Mouse (Mus musculus) hindlimb bud, embryonic 11.5 days (tissue): ENCODE results near the gene Emilin1.
"Not testable (repeated sequence)": the region's sequence is repeated elsewhere in the genome, so short reads cannot be mapped to it uniquely, and the experiment has no call there.

Experiments used
- DNase-seq: peaks from one replicate; pipeline ENCODE4 v3.0.0-alpha.2; 2012; ENCODE audit warnings: low read depth, low spot score; ENCODE audit errors: extremely low spot score

Gene Emilin1

GRCm38 (mm10) chr5:30913060-30913841 is at the start of gene Emilin1:
TSS of gene Emilin1 (plus strand) at chr5:30913402.
- DNase-seq = peak; percentile 85

GRCm38 (mm10) chr5:30863852-30864251 is 49.4 kb upstream of the Emilin1 start:
- no peak for DNase-seq

- DNase-seq = no peak
Measured at GRCm38 (mm10) chr5:30864322-30864721, 48.9 kb upstream of the Emilin1 start.

GRCm38 (mm10) chr5:30866871-30867270 is 46.3 kb upstream of the Emilin1 start:
- no peak for DNase-seq

- DNase-seq = no peak
Measured at GRCm38 (mm10) chr5:30867712-30868111, 45.5 kb upstream of the Emilin1 start, which contains the start of gene Tmem214. TSS of gene Tmem214 (plus strand) at chr5:30868012.

- no peak for DNase-seq
Measured at GRCm38 (mm10) chr5:30868981-30869380, 44.2 kb upstream of the Emilin1 start.

- no peak for DNase-seq
Measured at GRCm38 (mm10) chr5:30869405-30870130, 43.6 kb upstream of the Emilin1 start.

GRCm38 (mm10) chr5:30870131-30870406 is 43.1 kb upstream of the Emilin1 start:
- no peak for DNase-seq

- no peak for DNase-seq
Measured at GRCm38 (mm10) chr5:30872574-30872973, 40.6 kb upstream of the Emilin1 start.

GRCm38 (mm10) chr5:30874365-30874764 is 38.8 kb upstream of the Emilin1 start:
- DNase-seq = no peak

- no peak for DNase-seq
Measured at GRCm38 (mm10) chr5:30878616-30879015, 34.6 kb upstream of the Emilin1 start.

GRCm38 (mm10) chr5:30879347-30879943 is 33.8 kb upstream of the Emilin1 start:
- no peak for DNase-seq

GRCm38 (mm10) chr5:30881839-30882238 is 31.4 kb upstream of the Emilin1 start:
- not testable (repeated sequence) for DNase-seq

GRCm38 (mm10) chr5:30886209-30886608 is 27.0 kb upstream of the Emilin1 start:
- DNase-seq = no peak

GRCm38 (mm10) chr5:30886731-30887130 is 26.5 kb upstream of the Emilin1 start:
- DNase-seq = no peak

- DNase-seq = no peak
Measured at GRCm38 (mm10) chr5:30887331-30887761, 25.9 kb upstream of the Emilin1 start.

GRCm38 (mm10) chr5:30887858-30888336 is 25.3 kb upstream of the Emilin1 start:
- DNase-seq = peak; percentile 98

GRCm38 (mm10) chr5:30888337-30889087 is 24.7 kb upstream of the Emilin1 start, which contains the start of gene Agbl5:
TSS of gene Agbl5 (plus strand) at chr5:30888694.
- peak; percentile 99 for DNase-seq

GRCm38 (mm10) chr5:30889088-30889754 is 24.0 kb upstream of the Emilin1 start:
- no peak for DNase-seq

GRCm38 (mm10) chr5:30890375-30890774 is 22.8 kb upstream of the Emilin1 start:
- DNase-seq = no peak
